Mouse (Mus musculus): ENCODE data around the gene Arhgef17.
"Not testable (repeated sequence)": the region's sequence is repeated elsewhere in the genome, so short reads cannot be mapped to it uniquely, and the experiment has no call there.

The Arhgef17 gene

GRCm38 (mm10) chr7:100846033-100846432 lies 85.9 kb downstream of the Arhgef17 start:
- not testable (repeated sequence) for DNase-seq (ENCODE audit: low read depth, low spot score)

- DNase-seq (ENCODE audit: low read depth, low spot score): peak; percentile 47
Measured at GRCm38 (mm10) chr7:100845412-100845811, 86.5 kb downstream of the Arhgef17 start.

- DNase-seq (ENCODE audit: low read depth, low spot score): no peak
Measured at GRCm38 (mm10) chr7:100845026-100845400, 86.9 kb downstream of the Arhgef17 start.

GRCm38 (mm10) chr7:100844385-100845025 lies 87.4 kb downstream of the Arhgef17 start:
- DNase-seq (ENCODE audit: low read depth, low spot score): no peak

- DNase-seq (ENCODE audit: low read depth, low spot score): no peak
Measured at GRCm38 (mm10) chr7:100843866-100844265, 88.0 kb downstream of the Arhgef17 start.

DNA sequence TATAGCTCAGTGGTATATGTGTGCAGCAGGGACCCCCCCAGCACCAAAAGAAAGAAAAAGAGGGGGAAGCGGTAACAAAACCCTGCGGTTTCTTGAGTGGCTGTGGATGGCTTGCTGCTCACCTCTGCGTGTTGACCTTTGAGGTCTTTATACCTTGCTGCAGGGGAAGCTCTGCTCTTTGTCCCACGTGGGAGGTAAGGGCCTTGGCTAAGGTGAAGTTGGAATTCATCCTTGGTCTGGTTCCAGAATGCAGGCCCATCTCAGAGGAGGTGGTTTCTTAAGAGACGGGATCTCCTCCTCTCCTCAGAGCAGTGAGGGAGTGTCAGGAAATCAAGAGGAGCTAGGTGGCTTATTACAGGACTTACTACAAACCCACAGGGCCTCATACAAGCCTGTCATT lies 89.7 kb downstream of the Arhgef17 start:
- no peak for DNase-seq (ENCODE audit: low read depth, low spot score)

DNA sequence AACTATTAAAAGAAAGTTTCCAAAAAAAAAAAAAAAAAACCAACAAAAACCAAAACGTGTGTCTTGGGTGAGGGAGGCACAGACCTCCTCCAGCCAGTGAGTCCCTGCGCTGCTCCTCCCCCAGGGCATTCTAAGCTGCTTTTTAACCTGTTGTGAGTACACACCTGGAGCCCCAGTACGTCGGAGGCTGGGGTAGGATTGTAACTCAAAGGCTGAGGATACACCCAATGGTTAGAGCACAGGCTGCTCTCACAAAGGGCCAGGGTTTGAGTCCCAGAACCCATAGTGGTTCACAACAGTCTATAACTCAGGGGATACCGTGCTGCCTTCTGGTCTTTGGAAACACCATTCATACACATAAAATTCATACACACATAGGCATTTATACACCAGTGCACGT lies 90.3 kb downstream of the Arhgef17 start:
- no peak for DNase-seq (ENCODE audit: low read depth, low spot score)

DNA sequence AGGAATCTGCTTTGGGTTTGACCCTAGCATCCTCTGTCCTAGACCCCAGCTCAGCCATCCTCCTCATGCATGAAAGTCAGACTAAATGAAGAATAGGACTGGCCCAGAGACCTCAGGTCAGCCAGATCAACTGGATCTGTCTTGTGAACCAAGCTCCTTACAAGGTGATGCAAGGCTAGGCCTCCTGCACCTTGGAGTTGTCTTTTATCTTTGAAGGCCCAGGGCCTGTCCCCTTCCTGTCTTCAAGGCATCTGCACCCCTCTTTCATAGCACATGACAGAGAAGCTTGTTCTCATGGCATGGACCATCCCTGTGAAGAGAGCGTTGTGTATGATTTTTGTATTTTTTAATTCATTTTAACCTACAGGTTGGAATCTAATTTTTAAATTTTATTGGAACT lies 91.0 kb downstream of the Arhgef17 start:
- no peak for DNase-seq (ENCODE audit: low read depth, low spot score)

DNA sequence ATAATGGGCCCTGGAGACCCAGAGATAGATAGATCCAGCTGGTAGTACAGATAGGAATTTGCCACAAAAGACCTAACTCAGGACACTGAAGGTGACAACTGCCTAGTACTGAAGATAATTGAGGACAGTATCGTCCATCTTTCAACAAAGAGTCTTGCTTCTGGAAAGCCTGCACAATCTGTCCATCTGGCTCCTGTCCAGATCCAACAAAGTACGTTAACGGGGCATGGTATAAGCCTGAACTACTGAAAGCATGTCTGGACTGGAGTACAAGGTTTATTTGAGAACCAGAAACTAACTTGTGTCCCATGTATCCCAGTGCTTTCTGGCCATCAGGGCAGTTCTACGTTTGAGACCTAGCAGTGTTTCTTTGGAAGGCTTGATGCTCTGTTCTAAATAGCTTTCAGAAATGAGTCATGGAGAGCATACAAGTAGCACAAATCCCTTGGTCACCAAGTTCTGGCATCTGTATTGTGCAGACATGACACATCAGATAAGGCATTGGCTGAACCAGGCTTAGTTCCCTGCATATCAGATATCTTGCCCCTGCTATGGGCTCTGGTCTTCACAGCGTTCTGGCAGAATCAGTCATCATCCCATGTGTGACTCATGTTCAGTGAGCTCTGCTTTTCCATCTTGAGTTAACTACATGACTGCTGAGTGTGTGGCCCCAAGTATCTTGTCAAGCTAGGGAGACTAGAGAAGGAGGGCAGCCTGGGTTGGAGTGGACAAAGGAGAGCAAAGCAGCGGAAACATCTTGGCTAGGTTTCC lies 92.1 kb downstream of the Arhgef17 start:
- DNase-seq (ENCODE audit: low read depth, low spot score): no peak

DNA sequence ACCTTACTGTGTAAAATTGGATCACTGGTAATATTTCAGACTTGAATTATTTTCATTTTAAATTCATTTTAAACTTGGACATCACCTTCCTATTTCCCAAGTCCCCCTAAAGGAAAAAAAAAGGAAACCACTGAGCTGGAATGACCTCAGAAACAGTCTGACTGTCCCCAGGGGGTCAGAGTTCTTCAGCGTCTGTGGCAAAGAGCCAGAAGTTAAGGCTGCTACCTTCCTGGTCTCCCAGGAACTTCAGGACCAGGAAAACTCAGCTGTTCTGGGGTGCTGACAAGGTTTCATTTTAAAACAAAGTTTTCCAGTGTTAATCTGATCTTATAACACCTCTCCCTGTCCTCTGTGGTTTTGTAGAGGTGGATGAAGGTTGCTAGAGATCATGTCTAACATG lies 94.2 kb downstream of the Arhgef17 start:
- no peak for DNase-seq (ENCODE audit: low read depth, low spot score)

DNA sequence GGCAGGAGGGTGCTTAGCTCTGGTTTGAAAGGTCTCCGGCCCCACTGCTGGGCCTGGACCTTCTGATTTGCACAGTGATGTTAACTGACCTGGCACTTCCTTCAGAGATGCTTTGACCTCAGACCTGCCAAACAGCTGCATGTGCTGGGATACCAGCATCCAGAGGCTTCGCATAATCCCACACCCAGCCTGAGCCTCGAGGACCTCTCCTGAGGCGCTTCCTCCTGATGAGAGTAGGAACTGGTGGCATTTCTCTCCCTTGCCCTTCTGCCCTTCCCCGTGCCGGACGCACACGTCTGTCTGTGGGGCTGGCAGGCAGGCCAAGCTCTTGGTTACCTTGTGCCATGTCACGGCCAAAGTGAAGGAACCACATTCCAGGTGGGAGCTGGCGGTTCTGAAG lies 95.2 kb downstream of the Arhgef17 start:
- DNase-seq (ENCODE audit: low read depth, low spot score): no peak

- DNase-seq (ENCODE audit: low read depth, low spot score): no peak
Measured at GRCm38 (mm10) chr7:100835711-100836110, 96.2 kb downstream of the Arhgef17 start.

GRCm38 (mm10) chr7:100835168-100835567 lies 96.7 kb downstream of the Arhgef17 start:
- DNase-seq (ENCODE audit: low read depth, low spot score): no peak

- no peak for DNase-seq (ENCODE audit: low read depth, low spot score)
Measured at GRCm38 (mm10) chr7:100833859-100834258, 98.0 kb downstream of the Arhgef17 start.

- no peak for DNase-seq (ENCODE audit: low read depth, low spot score)
Measured at GRCm38 (mm10) chr7:100828549-100828948, 103.4 kb downstream of the Arhgef17 start.

DNA sequence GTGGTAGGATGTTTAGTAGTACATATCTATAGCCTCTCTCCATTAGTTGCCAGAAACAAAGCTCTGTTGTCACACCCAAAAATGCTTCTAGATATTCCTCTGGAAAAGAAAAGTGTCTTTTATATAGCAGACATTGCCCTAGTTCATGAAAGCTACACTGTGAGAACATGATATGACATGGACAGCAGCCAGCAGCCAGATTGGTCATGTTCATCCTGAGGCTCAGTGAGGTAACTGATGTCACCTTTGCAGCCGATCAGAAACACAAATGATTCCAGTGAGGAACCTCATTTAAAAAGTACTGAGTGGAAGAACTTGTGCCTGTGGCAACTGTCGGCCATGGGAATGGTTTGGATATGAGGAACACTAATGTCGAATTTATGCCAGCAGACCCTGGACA lies 107.2 kb downstream of the Arhgef17 start:
- DNase-seq (ENCODE audit: low read depth, low spot score): no peak

Measured in CD4-positive, CD25-positive, alpha-beta regulatory T cell, adult 2 months (primary cell).